Mouse (Mus musculus): ENCODE measurements around the gene Vstm2a. TPM values are rescaled to one million over a fixed set of nuclear protein-coding genes. Genes with fewer than 3 reads are reported as not detected.

The Vstm2a gene
- total RNA-seq, 2 experiments from 2014 or later, result 0.07 TPM

- no peak for DNase-seq (ENCODE audit: low spot score)
Observed at GRCm38 (mm10) chr11:16439548-16440251, 182.2 kb downstream of the Vstm2a start.

All from gastrocnemius, adult 18-20 months (tissue).